Mouse (Mus musculus): ENCODE data around the gene Atg5. TPM values are rescaled to one million over a fixed set of nuclear protein-coding genes. Genes with fewer than 3 reads are reported as not detected.

The Atg5 gene
- total and polyA plus RNA-seq, 2 experiments from 2014 or later, result 27.7 to 50.3 TPM

GRCm38 (mm10) chr10:44308280-44308679, 40.1 kb downstream of the Atg5 start:
- DNase-seq (no peak), ATAC-seq (no peak)
- no peaks in the 10 kb centered on the region for H3K27me3 ChIP-seq (ENCODE audit: insufficient read depth, low read length)
- H3K4me3 ChIP-seq (ENCODE audit: low read depth, low read length), result no peak overlapping the region
- peaks cover 19% of the 10 kb centered on the region for H3K36me3 ChIP-seq (ENCODE audit: insufficient read depth)
- H3K4me2 ChIP-seq (ENCODE audit: low read depth), result no peak overlapping the region
- no peak for TF ChIP-seq CTCF (IDR thresholded peaks at IDR 0.05; ENCODE audit: low read depth)
- no peaks in the 10 kb centered on the region for H3K4me1 ChIP-seq (ENCODE audit: insufficient read depth)
- no peaks in the 10 kb centered on the region for H3K9me3 ChIP-seq (ENCODE audit: low read length)
- no peak overlapping the region for H3K27ac ChIP-seq (ENCODE audit: low read depth, low read length)
- H3K9ac ChIP-seq, result no peak overlapping the region

GRCm38 (mm10) chr10:44309250-44309649, 41.1 kb downstream of the Atg5 start:
- H3K9ac ChIP-seq, result no peak overlapping the region
- H3K27ac ChIP-seq (ENCODE audit: low read depth, low read length), result no peak overlapping the region
- H3K27me3 ChIP-seq (ENCODE audit: insufficient read depth, low read length), result no peaks in the 10 kb centered on the region
- no peaks in the 10 kb centered on the region for H3K4me1 ChIP-seq (ENCODE audit: insufficient read depth)
- H3K4me2 ChIP-seq (ENCODE audit: low read depth), result no peak overlapping the region
- TF ChIP-seq CTCF (IDR thresholded peaks at IDR 0.05; ENCODE audit: low read depth), result no peak
- ATAC-seq (no peak), DNase-seq (no peak)
- H3K9me3 ChIP-seq (ENCODE audit: low read length), result no peaks in the 10 kb centered on the region
- WGBS, result 91% methylated on average over 6 of the region's 6 CpGs
- peaks cover 10% of the 10 kb centered on the region; the same call in 1 of the 2 replicates for H3K36me3 ChIP-seq (ENCODE audit: insufficient read depth)
- no peak overlapping the region for H3K4me3 ChIP-seq (ENCODE audit: low read depth, low read length)

- H3K9ac ChIP-seq, result no peak overlapping the region
- no peaks in the 10 kb centered on the region for H3K4me1 ChIP-seq (ENCODE audit: insufficient read depth)
- H3K27me3 ChIP-seq (ENCODE audit: insufficient read depth, low read length), result no peaks in the 10 kb centered on the region
- DNase-seq, result no peak
- H3K4me3 ChIP-seq (ENCODE audit: low read depth, low read length), result no peak overlapping the region
- no peaks in the 10 kb centered on the region for H3K36me3 ChIP-seq (ENCODE audit: insufficient read depth)
- H3K27ac ChIP-seq (ENCODE audit: low read depth, low read length), result no peak overlapping the region
- no peaks in the 10 kb centered on the region for H3K9me3 ChIP-seq (ENCODE audit: low read length)
- TF ChIP-seq CTCF (IDR thresholded peaks at IDR 0.05; ENCODE audit: low read depth), result no peak
- no peak for ATAC-seq
- H3K4me2 ChIP-seq (ENCODE audit: low read depth), result no peak overlapping the region
- WGBS, result 36% methylated on average over 5 of the region's 5 CpGs
Observed at GRCm38 (mm10) chr10:44315276-44315675, 47.1 kb downstream of the Atg5 start.

- H3K27me3 ChIP-seq (ENCODE audit: insufficient read depth, low read length), result no peaks in the 10 kb centered on the region
- DNase-seq (peak; percentile 7), ATAC-seq (peak; percentile 36)
- no peaks in the 10 kb centered on the region for H3K9me3 ChIP-seq (ENCODE audit: low read length)
- H3K36me3 ChIP-seq (ENCODE audit: insufficient read depth), result no peaks in the 10 kb centered on the region
- H3K27ac ChIP-seq (ENCODE audit: low read depth, low read length), result no peak overlapping the region
- 80% methylated on average over 14 of the region's 14 CpGs for WGBS
- H3K4me1 ChIP-seq (ENCODE audit: insufficient read depth), result no peaks in the 10 kb centered on the region
- TF ChIP-seq CTCF (IDR thresholded peaks at IDR 0.05; ENCODE audit: low read depth), result no peak
- H3K4me2 ChIP-seq (ENCODE audit: low read depth), result no peak overlapping the region
- no peak overlapping the region for H3K9ac ChIP-seq
- H3K4me3 ChIP-seq (ENCODE audit: low read depth, low read length), result no peak overlapping the region
Observed at GRCm38 (mm10) chr10:44316280-44317270, 48.4 kb downstream of the Atg5 start.

GRCm38 (mm10) chr10:44322166-44322565, 54.0 kb downstream of the Atg5 start:
- Histone ChIP-seq H3K36me3 (ENCODE audit: insufficient read depth) (no peaks in the 10 kb centered on the region), H3K9ac (no peak overlapping the region), H3K27me3 (ENCODE audit: insufficient read depth, low read length) (no peaks in the 10 kb centered on the region), H3K4me1 (ENCODE audit: insufficient read depth) (no peaks in the 10 kb centered on the region), H3K9me3 (ENCODE audit: low read length) (no peaks in the 10 kb centered on the region), H3K4me3 (ENCODE audit: low read depth, low read length) (no peak overlapping the region), H3K27ac (ENCODE audit: low read depth, low read length) (no peak overlapping the region), H3K4me2 (ENCODE audit: low read depth) (no peak overlapping the region)
- TF ChIP-seq CTCF (IDR thresholded peaks at IDR 0.05; ENCODE audit: low read depth), result no peak
- no peak for ATAC-seq
- DNase-seq, result no peak
- 88% methylated on average over 1 of the region's 1 CpGs for WGBS

GRCm38 (mm10) chr10:44323070-44323775, 55.1 kb downstream of the Atg5 start:
- H3K36me3 ChIP-seq (ENCODE audit: insufficient read depth), result no peaks in the 10 kb centered on the region
- 90% methylated on average over 9 of the region's 9 CpGs for WGBS
- no peak for TF ChIP-seq CTCF (IDR thresholded peaks at IDR 0.05; ENCODE audit: low read depth)

GRCm38 (mm10) chr10:44323836-44324235, 55.7 kb downstream of the Atg5 start:
- H3K4me2 ChIP-seq (ENCODE audit: low read depth), result no peak overlapping the region
- H3K27me3 ChIP-seq (ENCODE audit: insufficient read depth, low read length), result no peaks in the 10 kb centered on the region
- 89% methylated on average over 8 of the region's 8 CpGs for WGBS
- no peak overlapping the region for H3K27ac ChIP-seq (ENCODE audit: low read depth, low read length)
- no peaks in the 10 kb centered on the region for H3K4me1 ChIP-seq (ENCODE audit: insufficient read depth)
- no peak for TF ChIP-seq CTCF (IDR thresholded peaks at IDR 0.05; ENCODE audit: low read depth)
- H3K9me3 ChIP-seq (ENCODE audit: low read length), result no peaks in the 10 kb centered on the region
- H3K9ac ChIP-seq, result no peak overlapping the region
- ATAC-seq (no peak), DNase-seq (no peak)
- H3K4me3 ChIP-seq (ENCODE audit: low read depth, low read length), result no peak overlapping the region
- no peaks in the 10 kb centered on the region for H3K36me3 ChIP-seq (ENCODE audit: insufficient read depth)

More at GRCm38 (mm10) chr10:44323070-44323775, 55.1 kb downstream of the Atg5 start:
- Histone ChIP-seq H3K4me3 (ENCODE audit: low read depth, low read length) (no peak overlapping the region), H3K27me3 (ENCODE audit: insufficient read depth, low read length) (no peaks in the 10 kb centered on the region), H3K27ac (ENCODE audit: low read depth, low read length) (no peak overlapping the region), H3K9ac (no peak overlapping the region), H3K4me1 (ENCODE audit: insufficient read depth) (no peaks in the 10 kb centered on the region), H3K9me3 (ENCODE audit: low read length) (no peaks in the 10 kb centered on the region), H3K4me2 (ENCODE audit: low read depth) (no peak overlapping the region)
- ATAC-seq (no peak), DNase-seq (no peak)

Data from forebrain, postnatal 0 days (tissue).